Mouse (Mus musculus): Measurements from ENCODE around the gene Fcer1a. TPM values are rescaled to one million over a fixed set of nuclear protein-coding genes. Genes with fewer than 3 reads are reported as not detected.

Gene Fcer1a
- polyA plus RNA-seq, 1 experiment, result not detected

GRCm38 (mm10) chr1:173192059-173192458 lies 35.0 kb downstream of the Fcer1a start:
- Histone ChIP-seq H3K27ac (ENCODE audit: insufficient read depth, low read depth, low read length) (no peak overlapping the region), H3K4me3 (ENCODE audit: insufficient read depth, low read depth, low read length) (no peak overlapping the region)
- 65% methylated on average over 3 of the region's 3 CpGs for WGBS

GRCm38 (mm10) chr1:173190540-173190939 lies 36.5 kb downstream of the Fcer1a start, which contains the start of gene Olfr1406:
Gene Olfr1406 (minus strand): TSS chr1:173190640.
- Histone ChIP-seq H3K4me3 (ENCODE audit: insufficient read depth, low read depth, low read length) (no peak within 1 kb of the TSS), H3K27ac (ENCODE audit: insufficient read depth, low read depth, low read length) (no peak within 1 kb of the TSS), H3K36me3 (ENCODE audit: control insufficient read depth, insufficient read depth, low read length) (no peaks in the 10 kb centered on the region), H3K27me3 (replicated peaks; ENCODE audit: control insufficient read depth, insufficient read depth, low read length) (no peaks in the 10 kb centered on the region), H3K4me1 (ENCODE audit: control insufficient read depth, insufficient read depth, low read length) (no peaks in the 10 kb centered on the region)
- TF ChIP-seq POLR2A (IDR thresholded peaks at IDR 0.05; ENCODE audit: low read depth, low read length), result no peak
- no peak for TF ChIP-seq CTCF (conservative IDR thresholded peaks at IDR 0.05; ENCODE audit: insufficient read depth, insufficient read length, low read depth, low read length)
- WGBS, result 53% methylated on average over 3 of the region's 3 CpGs
- DNase-seq, result no peak

More at GRCm38 (mm10) chr1:173192059-173192458, 35.0 kb downstream of the Fcer1a start:
- Histone ChIP-seq H3K4me1 (ENCODE audit: control insufficient read depth, insufficient read depth, low read length) (no peaks in the 10 kb centered on the region), H3K27me3 (replicated peaks; ENCODE audit: control insufficient read depth, insufficient read depth, low read length) (no peaks in the 10 kb centered on the region), H3K36me3 (ENCODE audit: control insufficient read depth, insufficient read depth, low read length) (no peaks in the 10 kb centered on the region)
- DNase-seq, result no peak
- TF ChIP-seq CTCF (conservative IDR thresholded peaks at IDR 0.05; ENCODE audit: insufficient read depth, insufficient read length, low read depth, low read length), result no peak
- TF ChIP-seq POLR2A (IDR thresholded peaks at IDR 0.05; ENCODE audit: low read depth, low read length), result no peak

GRCm38 (mm10) chr1:173174154-173174842 lies 52.7 kb downstream of the Fcer1a start:
- no peak overlapping the region for H3K4me3 ChIP-seq (ENCODE audit: insufficient read depth, low read depth, low read length)
- DNase-seq, result no peak
- H3K36me3 ChIP-seq (ENCODE audit: control insufficient read depth, insufficient read depth, low read length), result no peaks in the 10 kb centered on the region
- H3K27ac ChIP-seq (ENCODE audit: insufficient read depth, low read depth, low read length), result no peak overlapping the region
- TF ChIP-seq POLR2A (IDR thresholded peaks at IDR 0.05; ENCODE audit: low read depth, low read length) (no peak), CTCF (conservative IDR thresholded peaks at IDR 0.05; ENCODE audit: insufficient read depth, insufficient read length, low read depth, low read length) (no peak)
- H3K27me3 ChIP-seq (replicated peaks; ENCODE audit: control insufficient read depth, insufficient read depth, low read length), result no peaks in the 10 kb centered on the region
- no peaks in the 10 kb centered on the region for H3K4me1 ChIP-seq (ENCODE audit: control insufficient read depth, insufficient read depth, low read length)

Other genes with a start within 250 kb of the Fcer1a start
- gene Olfr1408, start 89.8 kb downstream of the Fcer1a start, polyA plus RNA-seq (2012; rRNA removed), result not detected in 2 replicates
- not detected in 2 replicates for gene Olfr1406, start 36.6 kb downstream of the Fcer1a start, polyA plus RNA-seq (2012; rRNA removed)
- not detected in 2 replicates for gene Olfr218, start 29.4 kb downstream of the Fcer1a start, polyA plus RNA-seq (2012; rRNA removed)
- gene Olfr1404, start 14.8 kb downstream of the Fcer1a start, polyA plus RNA-seq (2012; rRNA removed), result not detected in 2 replicates
- gene Olfr418, start 38.8 kb upstream of the Fcer1a start, polyA plus RNA-seq (2012; rRNA removed), result not detected in 2 replicates
- gene Mptx2, start 50.6 kb upstream of the Fcer1a start, polyA plus RNA-seq (2012; rRNA removed), result not detected in 2 replicates
- gene Ackr1, start 106.5 kb upstream of the Fcer1a start, polyA plus RNA-seq (2012; rRNA removed), result 0.87 and 2.0 TPM in 2 replicates
- gene Aim2, start 123.7 kb upstream of the Fcer1a start, polyA plus RNA-seq (2012; rRNA removed), result 0.68 and 1.8 TPM in 2 replicates
- 1.8 and 2.4 TPM in 2 replicates for gene Cadm3, start 140.5 kb upstream of the Fcer1a start, polyA plus RNA-seq (2012; rRNA removed)